Mouse (Mus musculus) retina, postnatal 7 days (tissue): ENCODE measurements around the gene Ptger1.

ENCODE experiments used
- DNase-seq: peaks from one replicate; pipeline ENCODE4 v3.0.0-alpha.2; 2012; ENCODE audit warnings: low read depth, low spot score

The Ptger1 gene

GRCm38 (mm10) chr8:83665969-83666865 is at the start of gene Ptger1:
TSS of gene Ptger1 (plus strand) at chr8:83666678.
- no peak for DNase-seq

DNA sequence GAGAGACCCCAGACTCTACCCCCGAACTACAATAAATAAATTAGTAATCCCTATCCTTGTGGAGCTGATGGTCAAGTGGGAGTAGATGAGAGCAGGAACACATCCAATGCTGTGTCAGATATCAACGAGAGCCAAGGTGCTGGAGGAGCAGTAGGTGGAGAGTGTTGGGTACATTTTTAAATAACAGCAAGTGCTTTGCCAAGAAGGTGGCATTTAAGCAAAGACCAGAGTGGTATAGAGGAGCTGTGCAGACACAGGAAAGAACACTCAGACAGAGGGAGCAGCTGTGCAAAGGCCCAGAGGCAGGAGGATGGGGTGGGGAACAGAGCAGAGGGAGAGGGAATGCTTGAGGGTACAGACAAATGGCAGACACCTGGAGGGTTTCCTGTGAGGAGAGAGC is 49.4 kb upstream of the Ptger1 start:
- DNase-seq: no peak

GRCm38 (mm10) chr8:83618566-83618965 is 47.9 kb upstream of the Ptger1 start:
- no peak for DNase-seq

- no peak for DNase-seq
Observed at GRCm38 (mm10) chr8:83619568-83620285, 46.8 kb upstream of the Ptger1 start.

GRCm38 (mm10) chr8:83621691-83622388 is 44.6 kb upstream of the Ptger1 start:
- no peak for DNase-seq

- DNase-seq: peak; percentile 75
Observed at GRCm38 (mm10) chr8:83622389-83622989, 44.0 kb upstream of the Ptger1 start.

- DNase-seq: no peak
Observed at GRCm38 (mm10) chr8:83623549-83623948, 42.9 kb upstream of the Ptger1 start.

DNA sequence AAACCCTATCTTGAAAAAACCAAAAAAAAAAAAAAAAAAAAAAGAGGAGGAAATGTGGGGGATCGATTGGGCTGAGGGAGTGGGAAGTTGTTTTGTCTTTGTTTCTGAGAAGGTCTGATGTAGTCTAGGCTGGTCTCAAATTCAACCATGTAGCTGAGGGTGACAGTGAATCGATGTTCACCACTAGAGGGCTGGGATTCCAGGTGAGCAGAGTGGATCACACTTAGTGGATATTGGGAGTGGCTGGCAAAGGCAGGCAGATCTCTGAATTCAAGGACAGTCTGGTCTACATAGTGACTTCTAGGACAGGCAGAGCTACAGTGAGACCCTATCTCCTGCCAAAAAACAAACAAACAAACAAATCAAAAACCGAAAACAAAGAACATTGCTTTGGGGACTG is 41.7 kb upstream of the Ptger1 start:
- no peak for DNase-seq

- no peak for DNase-seq
Observed at GRCm38 (mm10) chr8:83625676-83626299, 40.7 kb upstream of the Ptger1 start.

- DNase-seq: no peak
Observed at GRCm38 (mm10) chr8:83632083-83632707, 34.3 kb upstream of the Ptger1 start.

DNA sequence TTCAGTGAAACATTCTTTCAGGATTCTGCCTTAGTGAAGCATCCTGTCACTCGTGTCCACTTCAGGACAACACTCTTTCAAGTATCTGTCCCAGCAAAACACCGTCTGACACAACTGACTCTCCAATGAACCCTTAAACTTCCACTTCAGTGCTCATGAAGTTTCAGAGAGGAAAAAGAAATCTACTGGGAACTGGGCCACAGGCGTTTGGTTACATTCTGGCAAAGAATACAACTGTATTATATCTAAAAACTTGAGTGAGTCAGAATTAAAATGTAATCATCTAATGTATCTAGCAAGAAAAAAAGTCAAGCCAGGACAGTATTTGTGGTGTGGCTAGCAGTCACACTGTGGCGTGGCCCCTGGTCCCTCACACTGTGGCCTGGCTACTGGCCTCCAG is 27.6 kb upstream of the Ptger1 start:
- no peak for DNase-seq

DNA sequence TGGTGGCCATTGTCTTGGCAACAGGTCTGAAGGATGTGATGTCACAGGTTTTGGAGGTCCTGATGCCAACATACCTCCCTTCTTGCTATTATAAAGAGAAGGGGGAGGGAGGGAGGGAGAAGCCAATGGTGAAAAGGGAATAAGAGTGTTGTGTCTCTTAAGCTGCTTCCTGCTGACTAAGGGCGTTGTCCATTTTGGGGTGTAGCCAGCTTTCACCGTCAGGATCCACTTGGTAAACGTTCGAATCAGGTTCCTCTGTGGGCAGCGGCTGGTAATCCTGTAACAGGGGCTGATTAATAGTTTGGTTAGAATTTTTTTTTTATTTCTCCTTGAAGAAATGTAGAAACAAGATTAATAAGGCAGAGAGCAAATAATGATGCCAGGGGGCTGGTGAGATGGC is 26.8 kb upstream of the Ptger1 start:
- no peak for DNase-seq

DNA sequence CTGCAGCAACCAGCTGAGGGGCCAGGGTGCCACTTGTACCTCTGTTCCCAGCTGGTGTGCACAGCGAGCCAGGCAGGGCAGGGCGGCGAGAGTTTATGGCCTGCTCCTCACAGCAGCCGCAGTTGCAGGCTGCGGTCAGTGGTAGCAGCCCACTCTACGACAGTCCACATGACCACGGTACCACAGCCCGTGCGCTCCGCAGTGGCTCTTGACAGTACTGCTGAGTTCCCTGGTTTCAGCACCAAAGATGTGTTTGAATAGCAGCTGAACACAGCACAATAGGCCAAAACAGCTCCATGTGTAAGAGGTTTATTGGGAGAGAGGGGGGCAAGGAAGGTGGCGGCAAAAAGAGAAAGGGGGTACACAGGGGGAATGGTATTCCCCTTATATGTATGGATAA is 19.0 kb upstream of the Ptger1 start:
- DNase-seq: no peak

DNA sequence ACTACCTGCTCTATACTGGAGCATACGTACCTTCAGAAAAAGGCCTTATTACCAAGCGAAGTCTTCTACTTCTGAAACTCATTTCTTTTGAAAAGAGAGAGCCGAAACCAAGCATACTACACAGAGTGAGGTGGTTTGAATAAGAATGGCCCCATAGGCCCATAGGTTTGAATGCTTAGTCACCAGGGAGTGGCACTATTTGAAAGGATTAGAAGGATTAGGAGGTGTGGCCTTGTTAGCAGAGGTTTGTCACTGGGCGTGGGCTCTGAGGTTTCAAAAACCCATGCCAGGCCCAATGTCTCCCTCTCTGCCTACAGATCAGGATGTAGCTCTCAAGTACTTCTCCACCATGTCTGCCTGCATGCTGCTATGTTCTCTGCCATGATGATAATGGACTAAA is 18.4 kb upstream of the Ptger1 start:
- DNase-seq: no peak

DNA sequence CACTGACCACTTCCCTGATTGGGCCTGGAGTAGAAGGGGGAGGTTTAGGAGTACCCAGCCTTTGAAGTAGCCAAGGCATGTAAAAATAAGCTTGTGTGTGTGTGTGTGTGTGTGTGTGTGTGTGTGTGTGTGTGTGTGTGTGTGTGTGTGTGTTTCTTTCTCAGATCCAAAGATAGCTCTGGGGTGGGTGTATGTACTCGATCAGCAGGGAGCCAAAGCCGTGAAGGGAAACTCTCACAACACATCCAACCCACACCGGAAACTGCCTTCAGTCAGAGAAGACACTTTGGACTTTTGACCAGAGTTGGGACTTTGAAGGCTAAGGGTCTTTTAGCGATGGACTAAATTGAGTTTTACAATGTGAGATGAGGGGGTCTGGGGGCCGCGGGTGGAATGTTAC is 16.8 kb upstream of the Ptger1 start:
- no peak for DNase-seq

GRCm38 (mm10) chr8:83652030-83652743 is 14.3 kb upstream of the Ptger1 start, which contains the start of gene Gipc1:
TSS of gene Gipc1 (plus strand) at chr8:83652677.
- DNase-seq: peak; percentile 97

DNA sequence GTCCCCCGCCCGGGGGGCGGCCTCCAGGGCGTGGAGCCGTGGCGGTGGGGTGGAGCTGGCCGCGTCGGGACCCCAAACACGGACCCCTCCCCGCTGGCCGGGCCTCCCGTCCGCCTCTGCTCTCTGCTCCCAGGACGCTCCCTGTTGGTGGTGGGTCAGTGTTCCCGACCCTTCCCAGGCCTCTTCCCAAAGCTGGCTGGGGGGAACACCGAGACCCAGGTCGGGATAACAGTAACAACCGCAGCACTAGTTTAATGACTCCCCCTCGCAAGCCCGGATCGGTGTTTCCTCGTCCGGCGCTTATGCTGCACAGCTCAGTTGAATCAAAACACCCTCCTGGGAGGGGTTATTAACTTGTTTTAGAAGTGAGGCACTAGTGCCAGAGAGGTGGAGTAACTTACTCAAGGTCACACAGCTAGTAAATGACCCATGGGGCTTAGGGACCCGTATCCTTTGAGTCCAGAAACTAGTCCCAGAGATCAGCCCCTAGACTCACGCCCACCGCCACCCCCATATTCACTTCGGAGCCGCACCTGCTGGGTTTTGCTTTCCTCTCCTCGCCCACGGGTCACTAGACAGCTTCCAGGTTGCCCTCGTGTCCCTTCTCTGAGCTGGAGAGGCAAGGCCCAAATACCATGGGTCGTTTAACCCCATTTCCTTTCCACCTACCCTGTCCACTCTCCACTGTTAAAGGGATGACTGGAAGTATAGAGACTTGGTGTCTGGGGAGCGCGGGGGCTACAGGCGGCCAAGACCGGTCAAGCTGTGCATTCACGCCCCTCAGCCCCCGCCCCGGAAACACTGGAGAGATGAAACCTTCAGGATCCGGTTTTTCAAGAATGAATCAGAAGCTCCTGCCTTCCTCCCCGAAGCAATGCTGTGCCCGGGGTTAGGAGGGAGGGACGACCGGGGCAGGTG is 13.5 kb upstream of the Ptger1 start:
- no peak for DNase-seq

GRCm38 (mm10) chr8:83653662-83654017 is 12.8 kb upstream of the Ptger1 start:
- DNase-seq: no peak

- no peak for DNase-seq
Observed at GRCm38 (mm10) chr8:83654725-83655124, 11.8 kb upstream of the Ptger1 start.
